Mouse (Mus musculus) layer of hippocampus, adult 9-11 months (tissue): Measurements from ENCODE around the gene Aldh3a1.

Experiments used
- DNase-seq: peaks from one replicate; pipeline ENCODE4 v3.0.0; 2022

Aldh3a1 gene

GRCm38 (mm10) chr11:61197935-61198334 is 9.4 kb upstream of the Aldh3a1 start:
- DNase-seq, result no peak

- no peak for DNase-seq
These were observed 7.5 kb upstream of the Aldh3a1 start for GRCm38 (mm10) chr11:61199620-61200362.

DNA sequence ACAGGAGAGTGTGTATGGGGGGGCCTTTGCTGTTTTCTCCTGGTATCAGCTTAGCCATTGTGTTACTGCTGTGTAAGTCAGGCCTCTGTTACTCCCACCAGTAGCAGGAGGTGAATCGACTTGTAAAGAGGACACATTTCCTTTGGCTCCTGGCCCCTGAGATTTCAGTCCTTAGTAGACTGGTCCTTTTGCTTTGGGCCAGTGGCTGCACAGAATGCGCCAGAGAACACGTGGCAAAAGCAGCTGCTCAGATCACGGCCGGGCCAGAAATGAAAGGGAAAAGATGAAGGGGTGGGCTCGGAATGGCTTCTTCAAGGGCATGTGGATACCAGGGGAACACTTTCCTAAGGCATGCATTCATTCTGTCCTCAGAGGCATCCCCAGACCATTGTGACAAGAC is 5.2 kb upstream of the Aldh3a1 start:
- DNase-seq, result no peak

DNA sequence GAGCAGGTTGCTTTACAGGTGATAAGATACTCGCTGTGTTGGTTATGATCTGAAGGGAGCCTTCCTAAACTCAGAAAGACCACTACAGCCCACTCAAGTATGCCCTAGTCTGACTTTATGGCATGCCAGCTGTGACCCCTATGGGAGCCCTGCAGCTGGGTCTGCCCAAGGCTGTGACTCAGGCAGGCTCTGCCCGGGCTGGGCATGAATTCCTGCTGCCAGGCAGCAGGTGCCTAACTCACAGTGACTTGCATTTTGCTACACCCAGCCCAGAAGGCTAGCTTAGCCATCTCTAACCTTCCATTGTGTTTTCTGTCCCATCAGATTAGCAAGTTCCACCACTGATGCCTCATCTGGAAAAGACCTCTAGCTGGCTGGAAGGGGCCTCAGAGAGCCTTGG is 4.5 kb upstream of the Aldh3a1 start:
- no peak for DNase-seq

DNA sequence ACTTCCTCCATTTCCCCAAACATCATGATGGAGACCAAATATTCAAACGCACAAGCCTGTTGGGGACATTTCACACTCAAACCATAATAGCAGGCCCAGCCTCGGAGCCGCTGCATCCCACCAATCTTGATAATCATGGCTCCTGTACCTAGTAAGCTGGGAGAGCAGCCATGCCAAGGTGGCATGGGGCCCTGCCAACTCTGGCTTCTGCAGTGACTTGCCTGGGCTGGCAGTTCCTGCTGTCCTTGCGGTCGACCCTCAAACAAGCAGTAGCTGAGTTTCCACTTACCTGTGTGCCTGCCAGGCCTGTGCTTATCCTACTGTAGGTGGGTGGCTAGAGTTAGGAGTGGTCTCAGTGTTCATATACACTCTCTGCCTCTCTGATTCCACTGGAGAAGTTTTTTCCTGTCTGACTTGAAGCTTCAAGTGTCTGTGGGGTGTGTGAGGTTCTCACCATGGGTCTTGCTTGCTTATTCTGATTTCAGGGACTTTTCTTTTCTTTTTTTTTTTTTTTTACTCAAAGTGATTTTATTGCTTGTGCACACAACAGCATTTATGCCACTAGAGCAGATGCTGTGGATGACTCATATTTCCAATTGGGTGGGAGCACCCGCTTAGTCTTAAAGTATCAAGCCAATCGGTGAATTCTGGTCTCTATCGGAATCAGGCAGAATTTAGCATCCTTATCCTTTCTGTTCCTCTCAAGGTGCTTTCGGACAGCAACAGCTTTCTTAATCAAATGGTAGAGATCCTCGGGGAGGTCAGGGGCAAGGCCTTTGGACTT is 2.0 kb upstream of the Aldh3a1 start:
- peak; percentile 48 for DNase-seq

DNA sequence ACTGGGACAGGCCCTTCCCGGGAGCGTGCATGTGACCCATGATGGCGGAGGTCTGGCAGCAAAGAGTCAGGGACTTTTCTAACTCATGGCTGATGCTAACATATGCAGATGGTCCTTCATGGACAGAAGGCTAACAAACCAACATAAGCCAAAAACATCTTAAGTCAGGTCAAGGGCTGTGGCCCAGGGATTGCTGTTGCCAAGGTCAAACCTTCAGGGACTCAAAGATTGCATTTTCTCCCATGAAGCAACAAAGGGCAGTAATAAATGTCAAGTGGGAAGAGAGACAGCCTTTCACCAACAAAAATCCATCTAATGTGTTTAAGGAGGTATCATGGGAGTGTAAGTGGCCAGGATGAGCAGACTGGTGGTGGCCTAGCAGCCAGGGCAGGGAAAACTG is 1.2 kb upstream of the Aldh3a1 start:
- DNase-seq, result no peak

- no peak for DNase-seq
These were observed 979 bp downstream of the Aldh3a1 start for GRCm38 (mm10) chr11:61208316-61208715.

- DNase-seq, result no peak
These were observed 4.8 kb downstream of the Aldh3a1 start for GRCm38 (mm10) chr11:61212102-61212501.

GRCm38 (mm10) chr11:61215936-61216335 is 8.6 kb downstream of the Aldh3a1 start:
- DNase-seq, result no peak

- DNase-seq, result peak; percentile 31
These were observed 13.0 kb downstream of the Aldh3a1 start for GRCm38 (mm10) chr11:61220156-61220881.

GRCm38 (mm10) chr11:61222007-61222406 is 14.7 kb downstream of the Aldh3a1 start:
- no peak for DNase-seq

- no peak for DNase-seq
These were observed 15.8 kb downstream of the Aldh3a1 start for GRCm38 (mm10) chr11:61222971-61223745.

DNA sequence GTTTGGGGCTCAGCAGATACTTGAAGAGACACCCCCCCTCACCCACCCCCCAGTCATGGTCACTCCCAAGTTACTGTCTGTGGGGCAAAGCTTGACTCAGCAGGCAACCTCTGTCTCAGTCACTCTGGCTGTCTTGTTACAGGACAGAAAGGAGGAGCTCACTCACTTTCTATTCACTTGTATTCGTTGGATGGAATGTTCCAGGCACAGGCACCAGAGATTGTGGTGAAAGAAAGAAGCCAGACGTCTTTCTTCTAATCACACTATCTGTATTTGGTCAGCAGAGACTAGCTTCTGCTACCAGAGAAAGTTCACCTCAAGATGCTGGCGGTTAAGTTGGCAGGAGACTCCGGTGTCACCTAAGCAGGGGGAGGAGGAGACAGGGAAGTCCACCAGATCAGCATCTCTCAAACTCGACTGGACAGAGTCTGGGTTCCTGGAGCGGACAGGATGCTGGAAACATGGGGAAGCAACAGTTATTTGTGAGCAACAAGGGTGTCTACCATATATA is 17.0 kb downstream of the Aldh3a1 start:
- no peak for DNase-seq

- DNase-seq, result no peak
These were observed 17.6 kb downstream of the Aldh3a1 start for GRCm38 (mm10) chr11:61224907-61225306.

GRCm38 (mm10) chr11:61225511-61225910 is 18.2 kb downstream of the Aldh3a1 start:
- no peak for DNase-seq

GRCm38 (mm10) chr11:61225941-61226412 is 18.6 kb downstream of the Aldh3a1 start:
- peak; percentile 75 for DNase-seq

DNA sequence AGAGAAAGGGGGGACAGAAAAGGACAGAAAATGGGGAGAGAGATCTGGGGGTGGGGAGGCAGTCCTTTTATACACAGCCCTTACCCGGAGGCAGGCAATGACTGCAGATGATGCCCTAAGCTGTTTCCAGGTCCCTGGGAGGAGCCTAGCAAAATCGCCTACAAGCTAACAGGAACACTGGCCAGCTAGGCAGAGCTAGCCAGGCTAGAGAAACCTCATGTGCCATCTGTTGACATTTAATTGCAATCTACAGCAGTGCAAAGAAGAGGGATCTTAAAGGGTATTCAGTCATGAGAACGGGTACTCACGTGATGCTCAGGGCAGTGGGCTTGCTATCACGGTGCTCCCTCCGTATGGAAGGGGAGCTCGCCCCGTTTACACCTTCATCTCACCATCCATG is 20.5 kb downstream of the Aldh3a1 start:
- DNase-seq, result no peak

DNA sequence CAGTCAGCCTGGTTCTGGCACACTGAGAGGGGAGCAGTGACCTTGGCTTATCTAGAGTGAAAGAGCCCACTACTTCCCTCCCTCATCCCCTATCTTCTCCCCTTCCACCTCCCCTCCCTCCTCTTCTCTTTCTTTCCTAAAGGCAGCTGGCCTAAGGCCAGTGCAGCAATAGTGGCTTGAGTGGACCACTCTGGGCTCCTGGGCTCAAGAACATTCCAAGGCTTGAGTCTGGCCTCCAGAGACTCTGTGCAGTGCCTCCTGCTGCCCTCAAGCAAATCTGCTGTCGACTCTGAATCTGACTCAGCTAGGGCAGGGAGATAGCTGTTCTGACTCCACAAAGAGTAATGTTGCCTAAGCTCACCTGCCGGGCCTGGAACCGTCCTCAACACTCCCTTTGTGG is 21.1 kb downstream of the Aldh3a1 start:
- no peak for DNase-seq

DNA sequence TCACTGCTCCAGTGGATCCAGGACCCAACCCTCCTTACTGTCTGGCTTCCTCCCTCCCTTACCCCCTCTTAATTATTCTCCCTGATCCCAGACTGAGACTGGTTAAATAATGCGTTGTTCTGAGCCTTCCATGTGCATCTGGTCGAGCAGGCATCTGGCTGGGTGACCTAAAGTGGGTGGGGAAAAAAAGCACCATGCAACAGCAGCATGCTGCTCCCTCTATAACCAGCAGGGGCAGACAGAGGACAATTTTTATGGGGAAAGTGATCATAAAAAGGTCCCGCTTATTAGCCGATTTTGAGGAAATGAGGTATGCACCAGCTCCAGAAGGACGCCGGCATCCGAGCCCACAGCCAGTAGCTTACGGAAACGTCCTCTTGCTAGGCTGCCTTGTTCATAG is 24.0 kb downstream of the Aldh3a1 start:
- peak; percentile 23 for DNase-seq

- DNase-seq, result no peak
These were observed 26.8 kb downstream of the Aldh3a1 start for GRCm38 (mm10) chr11:61234174-61234573.

GRCm38 (mm10) chr11:61236015-61236414 is 28.7 kb downstream of the Aldh3a1 start:
- no peak for DNase-seq

GRCm38 (mm10) chr11:61244406-61244805 is 37.1 kb downstream of the Aldh3a1 start:
- no peak for DNase-seq
